Mouse (Mus musculus) stomach, postnatal 0 days (tissue): ENCODE measurements around the gene Ell. TPM values are rescaled to one million over a fixed set of nuclear protein-coding genes. Genes with fewer than 3 reads are reported as not detected.

Experiments used
- ATAC-seq: fragments of 200-750 bp; cut with Nextera tagmentation; 2 replicates; pipeline ENCODE4 v1.8.0; 2017; ENCODE audit not compliant: low FRiP score, low TSS enrichment
- DNase-seq: peaks from one replicate; pipeline ENCODE4 v3.0.0-alpha.2; 2016; ENCODE audit warnings: low spot score
- H3K27ac ChIP-seq: fragments of 300-500 bp; sonication (generic); replicated peaks from 2 replicates; pipeline ENCODE4 v1.5.1; 2014; ENCODE audit warnings: mild to moderate bottlenecking, control low read depth
- H3K27me3 ChIP-seq: fragments of 300-500 bp; sonication (generic); 2 replicates; pipeline ENCODE4 v1.6.1; 2014; ENCODE audit warnings: low read length; ENCODE audit not compliant: control insufficient read depth, insufficient read depth
- H3K36me3 ChIP-seq: fragments of 300-500 bp; sonication (generic); 2 replicates; pipeline ENCODE4 v1.6.1; 2014; ENCODE audit warnings: low read length, mixed read lengths; ENCODE audit not compliant: control insufficient read depth, insufficient read depth
- H3K4me1 ChIP-seq: fragments of 300-500 bp; sonication (generic); replicated peaks from 2 replicates; pipeline ENCODE4 v1.6.1; 2014; ENCODE audit warnings: antibody characterized with exemption; ENCODE audit not compliant: control insufficient read depth, insufficient read depth
- H3K4me2 ChIP-seq: fragments of 300-500 bp; sonication (generic); replicated peaks from 2 replicates; pipeline ENCODE4 v1.6.1; 2014; ENCODE audit warnings: low read depth, mild to moderate bottlenecking, control low read depth, moderate library complexity
- H3K4me3 ChIP-seq: fragments of 300-500 bp; sonication (generic); 2 replicates; pipeline ENCODE4 v1.5.1; 2014; ENCODE audit warnings: low read depth, low read length, control low read depth
- H3K9ac ChIP-seq: fragments of 300-500 bp; sonication (generic); 2 replicates; pipeline ENCODE4 v1.6.1; 2014; ENCODE audit warnings: mild to moderate bottlenecking, low read length, control low read depth, mixed read lengths
- H3K9me3 ChIP-seq: fragments of 300-500 bp; sonication (generic); 2 replicates; pipeline ENCODE4 v1.6.1; 2016; ENCODE audit warnings: low read length; ENCODE audit not compliant: control insufficient read depth
- CTCF ChIP-seq: IDR thresholded peaks from 2 replicates; pipeline ENCODE4 v1.5.1; 2016; ENCODE audit warnings: antibody characterized with exemption, low read depth, mild to moderate bottlenecking, moderate library complexity
- EP300 ChIP-seq: optimal IDR thresholded peaks from 2 replicates; pipeline ENCODE3; 2016; ENCODE audit warnings: antibody characterized with exemption
- WGBS: fragments of 180-500 bp; shearing (Covaris S2); extraction: QIAGEN DNeasy Blood & Tissue Kit; methylation state at CpG from one replicate; pipeline ENCODE4 v1.1.7; 2014; 5-methylcytosine and 5-hydroxymethylcytosine counted together
- polyA plus RNA-seq: library from polyadenylated mRNA; unstranded; fragments of >200 nt; fragmentation: Nextera tagmentation; extraction: Ambion mirVana; gene quantifications from 2 replicates; pipeline ENCODE4 v1.2.1, GENCODE M21; 2015

The Ell gene
- polyA plus RNA-seq, 1 experiment from 2014 or later = 11.1 TPM

GRCm38 (mm10) chr8:70547762-70548161 is 8.5 kb downstream of the Ell start:
- DNase-seq = no peak
- WGBS = 80% methylated on average over 6 of the region's 6 CpGs
- Histone ChIP-seq H3K36me3 (no peaks in the 10 kb centered on the region; the same call in 1 of the 2 replicates), H3K27ac (no peak overlapping the region), H3K4me3 (no peak overlapping the region), H3K9me3 (no peaks in the 10 kb centered on the region), H3K27me3 (no peaks in the 10 kb centered on the region), H3K9ac (no peak overlapping the region), H3K4me2 (no peak overlapping the region), H3K4me1 (0 out of 2 replicates have a peak, but pooled peaks cover 2% of the 10 kb centered on the region)
- TF ChIP-seq EP300 (no peak), CTCF (no peak)
- ATAC-seq = no peak

DNA sequence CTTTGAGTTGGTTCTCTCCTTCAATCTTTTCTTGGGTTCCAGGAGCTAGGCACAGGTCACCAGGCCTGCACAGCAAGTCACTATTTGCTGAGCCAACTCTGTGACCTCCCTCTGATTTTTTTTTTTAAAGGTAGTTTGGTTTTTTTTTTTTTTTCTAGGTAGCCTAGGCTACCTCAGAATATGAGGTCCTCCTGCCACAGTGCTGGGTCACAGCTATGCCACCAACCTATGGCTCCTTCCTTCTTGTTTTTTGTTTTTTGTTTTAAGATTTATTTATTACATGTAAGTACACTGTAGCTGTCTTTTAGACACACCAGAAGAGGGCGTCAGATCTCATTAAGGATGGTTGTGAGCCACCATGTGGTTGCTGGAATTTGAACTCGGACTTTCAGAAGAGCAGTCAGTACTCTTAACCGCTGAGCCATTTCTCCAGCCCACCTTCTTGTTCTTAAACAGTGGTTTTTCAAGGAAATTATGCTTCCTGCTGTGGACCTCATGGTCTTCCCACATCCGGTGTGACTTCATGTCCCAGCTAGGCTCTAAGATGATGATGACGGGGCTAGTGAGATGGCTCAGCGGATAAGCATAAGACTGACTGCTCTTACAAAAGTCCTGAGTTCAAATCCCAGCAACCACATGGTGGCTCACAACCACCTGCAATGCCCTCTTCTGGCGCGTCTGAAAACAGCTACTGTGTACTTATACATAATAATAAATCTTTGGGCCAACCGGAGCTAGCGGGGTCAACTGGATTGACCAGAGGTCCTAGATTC is 10.3 kb downstream of the Ell start:
- Histone ChIP-seq H3K4me3 (no peak overlapping the region), H3K9ac (no peak overlapping the region), H3K4me1 (peaks cover 8% of the 10 kb centered on the region), H3K9me3 (no peaks in the 10 kb centered on the region), H3K27ac (no peak overlapping the region), H3K4me2 (no peak overlapping the region), H3K27me3 (no peaks in the 10 kb centered on the region), H3K36me3 (no peaks in the 10 kb centered on the region; the same call in 1 of the 2 replicates)
- no peak for DNase-seq
- TF ChIP-seq CTCF = peak; percentile 29; the same call in 1 of the 2 replicates
- no peak for TF ChIP-seq EP300
- no peak for ATAC-seq
- 89% methylated on average over 10 of the region's 10 CpGs for whole genome bisulfite sequencing

DNA sequence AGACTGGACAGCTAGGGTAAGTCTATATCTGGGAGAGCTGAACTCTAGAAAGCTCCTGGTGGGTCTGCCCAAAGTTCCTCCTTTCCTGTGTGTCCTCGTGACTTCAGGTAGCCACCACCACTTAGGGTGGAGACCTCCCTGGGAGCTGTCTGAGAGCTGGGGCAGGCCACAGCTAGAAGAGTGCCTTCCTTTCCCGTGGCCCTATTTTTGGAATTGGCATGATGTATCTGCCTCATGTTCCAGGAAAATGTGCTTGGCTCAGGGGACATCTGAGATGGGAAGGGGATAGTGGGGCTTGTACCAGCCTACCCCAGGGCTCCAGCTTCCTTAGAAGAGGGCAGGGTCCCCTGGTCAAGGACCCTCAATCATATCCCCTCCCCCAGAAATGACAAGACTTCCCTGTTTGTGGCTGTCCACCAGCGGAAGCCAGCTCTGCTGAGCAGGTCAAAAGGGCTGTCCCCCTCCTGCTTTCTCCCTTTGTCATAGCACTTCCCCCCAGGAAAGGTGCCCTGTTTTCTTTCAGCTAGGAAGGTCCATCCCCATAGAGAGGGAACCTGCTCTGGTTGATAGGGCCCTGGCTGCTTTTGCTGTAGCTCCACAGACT is 12.4 kb downstream of the Ell start:
- no peaks in the 10 kb centered on the region; the same call in 1 of the 2 replicates for H3K36me3 ChIP-seq
- no peak overlapping the region for H3K9ac ChIP-seq
- DNase-seq (no peak), ATAC-seq (no peak)
- H3K9me3 ChIP-seq = no peaks in the 10 kb centered on the region
- 52% methylated on average over 3 of the region's 3 CpGs for WGBS
- no peak overlapping the region for H3K4me3 ChIP-seq
- no peaks in the 10 kb centered on the region for H3K27me3 ChIP-seq
- TF ChIP-seq EP300 (no peak), CTCF (no peak)
- peaks cover 8% of the 10 kb centered on the region for H3K4me1 ChIP-seq
- 0 out of 2 replicates have a peak overlapping the region, but pooled peaks have one; percentile 40 for H3K27ac ChIP-seq
- no peak overlapping the region for H3K4me2 ChIP-seq

DNA sequence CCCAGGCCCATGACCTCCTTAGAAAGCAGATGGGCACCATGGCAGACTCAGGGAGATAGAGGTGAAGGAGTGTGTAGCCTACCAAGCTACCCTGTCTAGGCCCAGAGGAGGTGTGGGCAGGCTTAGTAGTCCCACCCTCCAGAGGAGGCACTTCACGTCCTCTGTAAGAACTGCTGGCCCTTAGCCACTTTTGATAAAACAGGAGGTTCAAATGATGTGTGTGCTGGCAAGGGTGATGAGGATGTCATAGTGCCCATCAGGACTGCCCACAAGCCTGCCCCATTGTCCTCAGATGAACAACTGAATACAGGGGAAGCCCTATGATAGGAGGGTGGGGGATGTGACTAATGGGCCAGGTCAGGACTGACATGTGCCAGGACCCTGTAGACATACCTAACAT is 13.6 kb downstream of the Ell start:
- no peaks in the 10 kb centered on the region for H3K27me3 ChIP-seq
- 4% methylated on average over 1 of the region's 1 CpGs for WGBS
- DNase-seq (no peak), ATAC-seq (0 out of 2 replicates have a peak, but pooled peaks have one; percentile 25)
- no peak overlapping the region for H3K4me2 ChIP-seq
- no peaks in the 10 kb centered on the region for H3K9me3 ChIP-seq
- TF ChIP-seq EP300 (no peak), CTCF (no peak)
- peaks cover 2% of the 10 kb centered on the region; the same call in 1 of the 2 replicates for H3K36me3 ChIP-seq
- peaks cover 8% of the 10 kb centered on the region for H3K4me1 ChIP-seq
- H3K27ac ChIP-seq = no peak overlapping the region; the same call in 1 of the 2 replicates
- H3K4me3 ChIP-seq = no peak overlapping the region
- no peak overlapping the region for H3K9ac ChIP-seq

DNA sequence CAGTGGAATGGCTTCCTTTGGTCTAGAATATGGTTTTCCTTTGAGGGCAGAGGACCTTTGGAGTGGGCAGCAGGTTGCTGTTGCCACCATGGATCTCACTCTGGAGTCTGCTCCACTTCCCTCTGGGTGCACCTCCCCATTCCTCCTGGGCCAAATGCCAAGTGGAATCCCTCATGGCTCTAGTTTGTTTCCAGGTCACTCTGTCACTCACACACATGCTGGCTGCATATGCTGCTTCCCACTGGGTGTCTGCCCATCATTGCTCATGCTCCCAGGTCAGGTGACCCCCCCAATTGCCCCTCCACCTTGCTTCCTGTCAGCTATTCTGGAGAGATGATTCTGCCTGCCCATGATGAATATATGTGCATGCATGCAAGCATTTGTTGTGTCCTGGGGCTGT is 14.5 kb downstream of the Ell start:
- no peak overlapping the region for H3K4me2 ChIP-seq
- DNase-seq (peak; percentile 51), ATAC-seq (no peak; the same call in 1 of the 2 replicates)
- no peaks in the 10 kb centered on the region for H3K9me3 ChIP-seq
- TF ChIP-seq CTCF = no peak
- no peak for TF ChIP-seq EP300
- H3K4me1 ChIP-seq = peaks cover 8% of the 10 kb centered on the region
- H3K4me3 ChIP-seq = no peak overlapping the region
- no peaks in the 10 kb centered on the region for H3K27me3 ChIP-seq
- H3K36me3 ChIP-seq = peaks cover 2% of the 10 kb centered on the region; the same call in 1 of the 2 replicates
- no peak overlapping the region for H3K9ac ChIP-seq
- H3K27ac ChIP-seq = 0 out of 2 replicates have a peak overlapping the region, but pooled peaks have one; percentile 53
